ENCODE assay signal across 31 mouse cellular contexts in genomic region chr6:3536048-3536447, GRCm38 (mm10). TPM values are rescaled to one million over a fixed set of nuclear protein-coding genes. Genes with fewer than 3 reads are reported as not detected.
DNase-seq lines count a peak whose midpoint lies in the region; ATAC-seq and TF ChIP-seq lines count a peak whose summit lies in the region.
"Had no signal": no experiment of that assay in that cellular context is flagged by ENCODE, and none has a peak within 500 bp of the region (broad histone marks: within the 10 kb centered on the region; RNA-seq: fewer than 3 reads in every experiment).

No protein-coding gene starts in this region.

- H3K4me3 ChIP-seq in liver, embryonic 12.5 days: no peak overlapping the region
- H3K4me3 ChIP-seq in liver, postnatal 0 days (ENCODE audit: low read depth, low read length): no peak overlapping the region
- H3K4me3 ChIP-seq in lung, postnatal 0 days (ENCODE audit: low read depth, low read length): no peak overlapping the region
- H3K4me3 ChIP-seq: embryonic facial prominence, embryonic 12.5 days; forebrain, embryonic 10.5 days; gastrocnemius, adult 2 months; heart, adult 2 months; heart, embryonic 12.5 days; midbrain, embryonic 10.5 days; myocyte; neural tube, embryonic 12.5 days had no signal

- 0 out of 2 replicates have a peak, but pooled peaks have one; percentile 32 for ATAC-seq in liver, embryonic 12.5 days
- ATAC-seq in liver, postnatal 0 days: no peak
- ATAC-seq in granulocyte monocyte progenitor cell, adult 5-6 weeks (replicated peaks; ENCODE audit: poor library complexity, severe bottlenecking): peak; percentile 59
- 0 out of 2 replicates have a peak, but pooled peaks have one; percentile 26 for ATAC-seq in megakaryocyte-erythroid progenitor cell, adult 5-6 weeks (replicated peaks; ENCODE audit: low FRiP score, low TSS enrichment, poor library complexity, severe bottlenecking)
- no peak for ATAC-seq in lung, postnatal 0 days
- ATAC-seq: forebrain, embryonic 16.5 days; inflammation-experienced regulatory T-cells, adult 6 months had no signal

- H3K4me2 ChIP-seq in liver, embryonic 12.5 days: no peak overlapping the region
- no peak overlapping the region for H3K4me2 ChIP-seq in liver, postnatal 0 days (ENCODE audit: low read depth, low read length)
- no peak overlapping the region for H3K4me2 ChIP-seq in lung, postnatal 0 days (replicated peaks; ENCODE audit: low read depth, low read length)
- H3K4me2 ChIP-seq: embryonic facial prominence, embryonic 12.5 days; heart, embryonic 12.5 days; hindbrain, embryonic 14.5 days; neural tube, embryonic 12.5 days had no signal

- H3K27me3 ChIP-seq in liver, embryonic 12.5 days (replicated peaks): no peaks in the 10 kb centered on the region
- no peaks in the 10 kb centered on the region for H3K27me3 ChIP-seq in liver, postnatal 0 days (ENCODE audit: insufficient read depth, low read length)
- H3K27me3 ChIP-seq in lung, postnatal 0 days (replicated peaks; ENCODE audit: insufficient read depth, low read length): no peaks in the 10 kb centered on the region
- H3K27me3 ChIP-seq: embryonic facial prominence, embryonic 12.5 days; heart, embryonic 12.5 days; neural tube, embryonic 12.5 days had no signal

- no peaks in the 10 kb centered on the region for H3K9me3 ChIP-seq in liver, embryonic 12.5 days (replicated peaks)
- H3K9me3 ChIP-seq in liver, postnatal 0 days (ENCODE audit: low read length): no peaks in the 10 kb centered on the region
- no peaks in the 10 kb centered on the region for H3K9me3 ChIP-seq in lung, postnatal 0 days (ENCODE audit: low read length)
- H3K9me3 ChIP-seq: embryonic facial prominence, embryonic 12.5 days; forebrain, embryonic 10.5 days; heart, embryonic 12.5 days; midbrain, embryonic 10.5 days; neural tube, embryonic 12.5 days had no signal

- TF ChIP-seq EP300 in liver, postnatal 0 days (IDR thresholded peaks at IDR 0.05; ENCODE audit: low read depth): no peak
- TF ChIP-seq EP300 in lung, postnatal 0 days (IDR thresholded peaks at IDR 0.05): no peak

- H3K9ac ChIP-seq in liver, embryonic 12.5 days: no peak overlapping the region
- H3K9ac ChIP-seq in liver, postnatal 0 days (replicated peaks): no peak overlapping the region
- no peak overlapping the region for H3K9ac ChIP-seq in lung, postnatal 0 days (replicated peaks; ENCODE audit: low read depth)
- H3K9ac ChIP-seq: embryonic facial prominence, embryonic 12.5 days; heart, embryonic 12.5 days; hindbrain, embryonic 14.5 days; neural tube, embryonic 12.5 days had no signal

- TF ChIP-seq CTCF in liver, postnatal 0 days (IDR thresholded peaks at IDR 0.05; ENCODE audit: low read depth): no peak
- TF ChIP-seq CTCF in lung, postnatal 0 days (IDR thresholded peaks at IDR 0.05): no peak

- no peak for DNase-seq in liver, postnatal 0 days
- peak; percentile 46 for DNase-seq in R1 (ENCODE audit: low read depth, low spot score)
- DNase-seq in lung, postnatal 0 days (ENCODE audit: low spot score): no peak
- no peak for DNase-seq in thymus, postnatal 4 days
- no peak for DNase-seq in embryo, embryonic 11 days
- DNase-seq: adrenal gland, postnatal 25 days; cerebellum, adult 8-10 months; cerebellum, postnatal 25 days; gastrocnemius, adult 2 months; gastrocnemius, postnatal 36 days; heart, adult 2 months; kidney, adult 2 months; kidney, postnatal 4 days; layer of hippocampus, postnatal 36 days; left cerebral cortex, postnatal 4 days; lung, postnatal 4 days; thymus, postnatal 14 days had no signal

- peaks cover 2% of the 10 kb centered on the region; the same call in 1 of the 2 replicates for H3K4me1 ChIP-seq in liver, embryonic 12.5 days
- H3K4me1 ChIP-seq in liver, postnatal 0 days (ENCODE audit: insufficient read depth): no peaks in the 10 kb centered on the region
- no peaks in the 10 kb centered on the region for H3K4me1 ChIP-seq in lung, postnatal 0 days (ENCODE audit: insufficient read depth, low read depth, low read length)
- H3K4me1 ChIP-seq: embryonic facial prominence, embryonic 12.5 days; neural tube, embryonic 12.5 days had no signal

- WGBS in liver, embryonic 12.5 days (ENCODE audit: insufficient replicate concordance): 19% methylated on average over 1 of the region's 1 CpGs
- WGBS in liver, postnatal 0 days (ENCODE audit: insufficient replicate concordance): 45% methylated on average over 1 of the region's 1 CpGs
- 81% methylated on average over 1 of the region's 1 CpGs for WGBS in lung, postnatal 0 days

- no peak overlapping the region for H3K27ac ChIP-seq in liver, embryonic 12.5 days
- no peak overlapping the region for H3K27ac ChIP-seq in liver, postnatal 0 days (ENCODE audit: low read depth)
- H3K27ac ChIP-seq in lung, postnatal 0 days (ENCODE audit: low read length): no peak overlapping the region
- H3K27ac ChIP-seq: embryonic facial prominence, embryonic 12.5 days; forebrain, embryonic 10.5 days; gastrocnemius, adult 2 months; heart, adult 2 months; hindbrain, embryonic 14.5 days; midbrain, embryonic 10.5 days; neural tube, embryonic 12.5 days had no signal

- peaks cover 8% of the 10 kb centered on the region; the same call in 1 of the 2 replicates for H3K36me3 ChIP-seq in liver, embryonic 12.5 days
- peaks cover 9% of the 10 kb centered on the region; the same call in 1 of the 2 replicates for H3K36me3 ChIP-seq in liver, postnatal 0 days (replicated peaks; ENCODE audit: insufficient read depth, low read length)
- no peaks in the 10 kb centered on the region; the same call in 1 of the 2 replicates for H3K36me3 ChIP-seq in lung, postnatal 0 days (ENCODE audit: insufficient read depth, low read length)
- H3K36me3 ChIP-seq: embryonic facial prominence, embryonic 12.5 days; neural tube, embryonic 12.5 days had no signal

RNA-seq across cellular contexts. Expression of gene Vps50, which starts 37.9 kb away (rescaled TPM):
- polyA plus RNA-seq in liver, embryonic 12.5 days (2016; fragmentation: Nextera tagmentation; extraction: Ambion mirVana): 17.3 and 17.6 TPM in 2 replicates
- 5.4 and 6.4 TPM in 2 replicates for polyA plus RNA-seq in liver, postnatal 0 days (2015; fragmentation: Nextera tagmentation; extraction: Ambion mirVana)
- 29.3 and 37.3 TPM in 2 replicates for total RNA-seq in granulocyte monocyte progenitor cell, adult 5-6 weeks (2014; fragmentation: Nextera tagmentation)
- total RNA-seq in granulocyte monocyte progenitor cell, adult 5-6 weeks (2017): 43.4 and 51.6 TPM in 2 replicates
- total RNA-seq in megakaryocyte-erythroid progenitor cell, adult 5-6 weeks (2014; fragmentation: Nextera tagmentation): 28.8 and 30.6 TPM in 2 replicates
- 51.3 and 65.7 TPM in 2 replicates for total RNA-seq in megakaryocyte-erythroid progenitor cell, adult 5-6 weeks (2017)
- 17.6 and 18.2 TPM in 2 replicates for polyA plus RNA-seq in lung, postnatal 0 days (2015; fragmentation: Nextera tagmentation; extraction: Ambion mirVana)

RNA-seq across cellular contexts. Expression of gene Hepacam2, which starts 38.0 kb away (rescaled TPM):
- polyA plus RNA-seq in liver, embryonic 12.5 days (2016; fragmentation: Nextera tagmentation; extraction: Ambion mirVana): 0.05 TPM in 1 of 2 replicates, not detected in the other
- polyA plus RNA-seq in liver, postnatal 0 days (2015; fragmentation: Nextera tagmentation; extraction: Ambion mirVana): 0.13 and 0.15 TPM in 2 replicates
- total RNA-seq in granulocyte monocyte progenitor cell, adult 5-6 weeks (2014; fragmentation: Nextera tagmentation): not detected in 2 replicates
- total RNA-seq in granulocyte monocyte progenitor cell, adult 5-6 weeks (2017): 0.39 TPM in 1 of 2 replicates, not detected in the other
- not detected in 2 replicates for total RNA-seq in megakaryocyte-erythroid progenitor cell, adult 5-6 weeks (2014; fragmentation: Nextera tagmentation)
- total RNA-seq in megakaryocyte-erythroid progenitor cell, adult 5-6 weeks (2017): 0.33 TPM in 1 of 2 replicates, not detected in the other
- 0.11 and 0.20 TPM in 2 replicates for polyA plus RNA-seq in lung, postnatal 0 days (2015; fragmentation: Nextera tagmentation; extraction: Ambion mirVana)
- total RNA-seq: gastrocnemius, postnatal 36 days; hematopoietic stem cell, adult 5-6 weeks had no signal
- polyA plus RNA-seq: heart, embryonic 12.5 days; heart, postnatal 0 days; myocyte had no signal

Comparison
In these comparisons a context has a peak if more than half of its experiments do, and no peak if none do; other contexts are left out.
1. ATAC-seq: peak in liver, embryonic 12.5 days (single experiment), granulocyte monocyte progenitor cell, adult 5-6 weeks (single experiment) and megakaryocyte-erythroid progenitor cell, adult 5-6 weeks (single experiment); none in liver, postnatal 0 days (single experiment) and lung, postnatal 0 days (single experiment).